Mouse (Mus musculus): ENCODE results near the gene Mrpl43.

DNA sequence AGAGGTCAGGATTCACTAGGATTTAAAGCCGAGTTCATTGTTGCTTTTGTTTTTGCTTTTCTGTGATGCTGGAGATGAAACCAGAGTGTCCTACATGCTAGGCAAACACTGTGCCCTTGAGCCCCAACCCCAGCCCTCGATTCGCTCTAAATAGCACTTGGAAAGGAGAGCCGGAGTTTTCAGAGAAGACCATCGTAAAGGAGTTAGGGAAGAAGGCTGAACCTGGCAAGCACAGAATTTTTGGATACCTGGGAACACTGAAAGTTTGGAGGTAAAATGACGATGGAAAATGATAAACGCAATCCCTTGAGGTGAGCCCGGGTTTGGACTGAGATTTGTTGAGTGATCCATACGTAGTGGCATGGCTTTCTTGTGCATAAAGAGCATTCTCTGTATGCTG lies 17.9 kb downstream of the Mrpl43 start:
- TF ChIP-seq CTCF (IDR thresholded peaks at IDR 0.05; ENCODE audit: control insufficient read depth, insufficient read depth, insufficient replicate concordance, low read depth, low read length), result no peak
- TF ChIP-seq POLR2A (IDR thresholded peaks at IDR 0.05; ENCODE audit: control insufficient read depth, low read depth, low read length), result no peak
